Mouse (Mus musculus): Measurements from ENCODE around the gene Pomp. TPM values are rescaled to one million over a fixed set of nuclear protein-coding genes. Genes with fewer than 3 reads are reported as not detected.

Pomp gene
- 74.2 and 124 TPM in 2 replicates for total RNA-seq (2014; rRNA removed)
- 526 and 544 TPM in 2 replicates for polyA plus RNA-seq (2015; fragmentation: Nextera tagmentation; extraction: Ambion mirVana)

GRCm38 (mm10) chr5:147860449-147861261 is at the start of gene Pomp:
Gene Pomp, plus strand, starts transcription at chr5:147860461.
- peak; percentile 27 for TF ChIP-seq CTCF (IDR thresholded peaks at IDR 0.05; ENCODE audit: low read depth)
- no peaks in the 10 kb centered on the region for H3K9me3 ChIP-seq (ENCODE audit: low read length)
- ATAC-seq (peak; percentile 97), DNase-seq (ENCODE audit: low spot score) (peak; percentile 96)
- WGBS, result under 1% methylated on average over 65 of the region's 68 CpGs
- peaks cover 9% of the 10 kb centered on the region; the same call in 1 of the 2 replicates for H3K36me3 ChIP-seq (ENCODE audit: insufficient read depth, low read length)
- H3K4me2 ChIP-seq (ENCODE audit: low read depth, low read length), result peak within 1 kb of the TSS; percentile 88
- peaks cover 8% of the 10 kb centered on the region for H3K4me1 ChIP-seq (ENCODE audit: insufficient read depth, low read length)
- H3K4me3 ChIP-seq (ENCODE audit: low read length), result peak within 1 kb of the TSS; percentile 96
- H3K9ac ChIP-seq (replicated peaks; ENCODE audit: low read length), result peak within 1 kb of the TSS; percentile 88
- no peaks in the 10 kb centered on the region for H3K27me3 ChIP-seq (ENCODE audit: insufficient read depth, low read length)
- H3K27ac ChIP-seq, result peak within 1 kb of the TSS; percentile 84

- DNase-seq (ENCODE audit: low spot score) (no peak), ATAC-seq (no peak)
- H3K4me2 ChIP-seq (ENCODE audit: low read depth, low read length), result no peak overlapping the region
- no peaks in the 10 kb centered on the region for H3K9me3 ChIP-seq (ENCODE audit: low read length)
- 78% methylated on average over 13 of the region's 13 CpGs for WGBS
- no peak overlapping the region for H3K4me3 ChIP-seq (ENCODE audit: low read length)
- TF ChIP-seq CTCF (IDR thresholded peaks at IDR 0.05; ENCODE audit: low read depth), result no peak
- H3K27me3 ChIP-seq (ENCODE audit: insufficient read depth, low read length), result no peaks in the 10 kb centered on the region
- H3K27ac ChIP-seq, result no peak overlapping the region
- H3K36me3 ChIP-seq (ENCODE audit: insufficient read depth, low read length), result no peaks in the 10 kb centered on the region
- no peak overlapping the region for H3K9ac ChIP-seq (replicated peaks; ENCODE audit: low read length)
- no peaks in the 10 kb centered on the region for H3K4me1 ChIP-seq (ENCODE audit: insufficient read depth, low read length)
Observed at GRCm38 (mm10) chr5:147812255-147813040, 47.8 kb upstream of the Pomp start.

GRCm38 (mm10) chr5:147814971-147815370 is 45.3 kb upstream of the Pomp start:
- Histone ChIP-seq H3K27ac (no peak overlapping the region), H3K36me3 (ENCODE audit: insufficient read depth, low read length) (no peaks in the 10 kb centered on the region), H3K4me1 (ENCODE audit: insufficient read depth, low read length) (no peaks in the 10 kb centered on the region), H3K4me2 (ENCODE audit: low read depth, low read length) (no peak overlapping the region), H3K9me3 (ENCODE audit: low read length) (no peaks in the 10 kb centered on the region), H3K4me3 (ENCODE audit: low read length) (no peak overlapping the region), H3K27me3 (ENCODE audit: insufficient read depth, low read length) (no peaks in the 10 kb centered on the region), H3K9ac (replicated peaks; ENCODE audit: low read length) (no peak overlapping the region)
- ATAC-seq (no peak), DNase-seq (ENCODE audit: low spot score) (no peak)
- no peak for TF ChIP-seq CTCF (IDR thresholded peaks at IDR 0.05; ENCODE audit: low read depth)
- WGBS, result 78% methylated on average over 13 of the region's 13 CpGs

DNA sequence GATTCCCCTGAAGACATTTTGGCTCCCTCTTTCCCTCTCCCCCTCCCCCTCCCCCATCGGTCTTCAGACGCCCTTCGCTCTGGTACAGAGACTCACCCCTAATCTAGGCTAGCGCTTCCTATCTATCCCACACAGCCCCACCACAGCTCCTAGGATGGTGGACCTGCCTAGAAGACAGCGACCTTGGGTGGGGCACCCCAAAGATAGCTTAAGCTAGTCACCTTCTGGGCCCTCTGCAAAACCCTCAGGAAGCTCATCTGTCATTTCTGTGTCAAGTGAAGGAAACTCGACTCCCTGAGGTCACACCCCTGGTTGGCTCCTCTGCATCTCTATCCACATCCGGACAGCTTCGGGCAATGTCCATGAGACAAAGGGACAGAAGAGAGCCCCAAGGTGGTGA is 44.7 kb upstream of the Pomp start:
- no peaks in the 10 kb centered on the region for H3K9me3 ChIP-seq (ENCODE audit: low read length)
- WGBS, result 89% methylated on average over 8 of the region's 8 CpGs
- DNase-seq (ENCODE audit: low spot score), result no peak
- H3K27me3 ChIP-seq (ENCODE audit: insufficient read depth, low read length), result no peaks in the 10 kb centered on the region
- no peak overlapping the region for H3K4me2 ChIP-seq (ENCODE audit: low read depth, low read length)
- H3K36me3 ChIP-seq (ENCODE audit: insufficient read depth, low read length), result no peaks in the 10 kb centered on the region
- no peak for ATAC-seq
- no peak overlapping the region for H3K9ac ChIP-seq (replicated peaks; ENCODE audit: low read length)
- H3K4me3 ChIP-seq (ENCODE audit: low read length), result no peak overlapping the region
- H3K27ac ChIP-seq, result no peak overlapping the region
- no peaks in the 10 kb centered on the region for H3K4me1 ChIP-seq (ENCODE audit: insufficient read depth, low read length)
- TF ChIP-seq CTCF (IDR thresholded peaks at IDR 0.05; ENCODE audit: low read depth), result no peak

DNA sequence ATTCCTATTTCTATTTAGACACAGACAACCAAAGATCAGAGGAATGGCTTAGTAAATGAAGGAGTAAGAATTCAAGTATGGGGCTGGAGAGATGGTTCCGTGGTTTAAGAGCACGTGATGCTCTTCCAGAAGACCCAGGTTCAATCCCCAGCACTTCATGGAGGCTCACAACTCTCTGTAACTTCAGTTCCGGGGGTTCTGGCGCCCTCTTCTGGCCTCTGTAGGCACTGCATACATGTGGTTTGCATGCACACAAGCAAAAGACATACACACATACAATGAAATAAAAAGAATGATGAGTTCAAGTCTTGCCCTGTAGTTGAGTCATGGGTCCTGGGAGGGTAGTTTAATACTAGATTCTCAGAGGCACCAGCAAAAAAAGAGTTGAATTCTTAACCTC is 43.8 kb upstream of the Pomp start:
- H3K9ac ChIP-seq (replicated peaks; ENCODE audit: low read length), result no peak overlapping the region
- no peaks in the 10 kb centered on the region for H3K36me3 ChIP-seq (ENCODE audit: insufficient read depth, low read length)
- ATAC-seq (no peak), DNase-seq (ENCODE audit: low spot score) (no peak)
- 76% methylated on average over 4 of the region's 4 CpGs for WGBS
- peak; percentile 16; the same call in 1 of the 2 replicates for TF ChIP-seq CTCF (IDR thresholded peaks at IDR 0.05; ENCODE audit: low read depth)
- no peak overlapping the region for H3K4me2 ChIP-seq (ENCODE audit: low read depth, low read length)
- no peaks in the 10 kb centered on the region for H3K9me3 ChIP-seq (ENCODE audit: low read length)
- H3K4me1 ChIP-seq (ENCODE audit: insufficient read depth, low read length), result no peaks in the 10 kb centered on the region
- H3K4me3 ChIP-seq (ENCODE audit: low read length), result no peak overlapping the region
- H3K27me3 ChIP-seq (ENCODE audit: insufficient read depth, low read length), result no peaks in the 10 kb centered on the region
- no peak overlapping the region for H3K27ac ChIP-seq

- Histone ChIP-seq H3K4me2 (ENCODE audit: low read depth, low read length) (no peak overlapping the region), H3K4me1 (ENCODE audit: insufficient read depth, low read length) (no peaks in the 10 kb centered on the region), H3K27ac (no peak overlapping the region), H3K9ac (replicated peaks; ENCODE audit: low read length) (no peak overlapping the region), H3K4me3 (ENCODE audit: low read length) (no peak overlapping the region), H3K36me3 (ENCODE audit: insufficient read depth, low read length) (no peaks in the 10 kb centered on the region), H3K9me3 (ENCODE audit: low read length) (no peaks in the 10 kb centered on the region), H3K27me3 (ENCODE audit: insufficient read depth, low read length) (no peaks in the 10 kb centered on the region)
- WGBS, result 88% methylated on average over 9 of the region's 9 CpGs
- no peak for TF ChIP-seq CTCF (IDR thresholded peaks at IDR 0.05; ENCODE audit: low read depth)
- ATAC-seq (no peak), DNase-seq (ENCODE audit: low spot score) (no peak)
Observed at GRCm38 (mm10) chr5:147817747-147818496, 42.3 kb upstream of the Pomp start.

All from hindbrain, postnatal 0 days (tissue).